Mouse (Mus musculus): ENCODE data around the gene Padi1. TPM values are rescaled to one million over a fixed set of nuclear protein-coding genes. Genes with fewer than 3 reads are reported as not detected.

Padi1 gene
- polyA plus RNA-seq, 1 experiment from 2014 or later, result 0.07 TPM

GRCm38 (mm10) chr4:140815996-140816917 lies 29.3 kb downstream of the Padi1 start:
- 74% methylated on average over 10 of the region's 10 CpGs for WGBS
- peak; percentile 65 for DNase-seq (ENCODE audit: low spot score, missing footprints)
- H3K27ac ChIP-seq (ENCODE audit: low read depth, low read length), result no peak overlapping the region

GRCm38 (mm10) chr4:140815496-140815895 lies 30.1 kb downstream of the Padi1 start:
- Histone ChIP-seq H3K4me1 (ENCODE audit: control insufficient read depth, insufficient read depth, low read length) (0 out of 2 replicates have a peak, but pooled peaks cover 3% of the 10 kb centered on the region), H3K27ac (ENCODE audit: low read depth, low read length) (no peak overlapping the region), H3K36me3 (ENCODE audit: control insufficient read depth, insufficient read depth, low read length) (no peaks in the 10 kb centered on the region), H3K4me3 (ENCODE audit: low read depth, low read length) (no peak overlapping the region), H3K9me3 (ENCODE audit: control insufficient read depth, low read length) (no peaks in the 10 kb centered on the region), H3K9ac (ENCODE audit: low read length) (no peak overlapping the region), H3K27me3 (ENCODE audit: control insufficient read depth, insufficient read depth, low read length) (no peaks in the 10 kb centered on the region; the same call in none of the 2 replicates), H3K4me2 (no peak overlapping the region)
- ATAC-seq (ENCODE audit: low FRiP score) (no peak), DNase-seq (ENCODE audit: low spot score, missing footprints) (no peak)
- 85% methylated on average over 5 of the region's 5 CpGs for WGBS

More at GRCm38 (mm10) chr4:140815996-140816917, 29.3 kb downstream of the Padi1 start:
- H3K4me1 ChIP-seq (ENCODE audit: control insufficient read depth, insufficient read depth, low read length), result 0 out of 2 replicates have a peak, but pooled peaks cover 3% of the 10 kb centered on the region
- no peak for ATAC-seq (ENCODE audit: low FRiP score)
- H3K4me2 ChIP-seq, result no peak overlapping the region
- no peaks in the 10 kb centered on the region; the same call in none of the 2 replicates for H3K27me3 ChIP-seq (ENCODE audit: control insufficient read depth, insufficient read depth, low read length)
- no peak overlapping the region for H3K9ac ChIP-seq (ENCODE audit: low read length)
- H3K4me3 ChIP-seq (ENCODE audit: low read depth, low read length), result no peak overlapping the region
- no peaks in the 10 kb centered on the region for H3K36me3 ChIP-seq (ENCODE audit: control insufficient read depth, insufficient read depth, low read length)
- H3K9me3 ChIP-seq (ENCODE audit: control insufficient read depth, low read length), result no peaks in the 10 kb centered on the region

- H3K9me3 ChIP-seq (ENCODE audit: control insufficient read depth, low read length), result no peaks in the 10 kb centered on the region
- ATAC-seq (ENCODE audit: low FRiP score) (no peak), DNase-seq (ENCODE audit: low spot score, missing footprints) (peak; percentile 90)
- H3K27me3 ChIP-seq (ENCODE audit: control insufficient read depth, insufficient read depth, low read length), result no peaks in the 10 kb centered on the region; the same call in none of the 2 replicates
- H3K4me3 ChIP-seq (ENCODE audit: low read depth, low read length), result peak overlapping the region; percentile 22
- no peak overlapping the region for H3K27ac ChIP-seq (ENCODE audit: low read depth, low read length)
- no peaks in the 10 kb centered on the region for H3K36me3 ChIP-seq (ENCODE audit: control insufficient read depth, insufficient read depth, low read length)
- peak overlapping the region; percentile 27; the same call in 1 of the 2 replicates for H3K9ac ChIP-seq (ENCODE audit: low read length)
- peak overlapping the region; percentile 45 for H3K4me2 ChIP-seq
- H3K4me1 ChIP-seq (ENCODE audit: control insufficient read depth, insufficient read depth, low read length), result 0 out of 2 replicates have a peak, but pooled peaks cover 3% of the 10 kb centered on the region
- 27% methylated on average over 36 of the region's 36 CpGs for WGBS
Observed at GRCm38 (mm10) chr4:140814241-140815225, 31.0 kb downstream of the Padi1 start.

- H3K9ac ChIP-seq (ENCODE audit: low read length), result no peak overlapping the region
- no peaks in the 10 kb centered on the region for H3K36me3 ChIP-seq (ENCODE audit: control insufficient read depth, insufficient read depth, low read length)
- WGBS, result 26% methylated on average over 13 of the region's 13 CpGs
- DNase-seq (ENCODE audit: low spot score, missing footprints), result no peak
- no peak for ATAC-seq (ENCODE audit: low FRiP score)
- H3K4me3 ChIP-seq (ENCODE audit: low read depth, low read length), result peak overlapping the region; percentile 22; the same call in 1 of the 2 replicates
- H3K27ac ChIP-seq (ENCODE audit: low read depth, low read length), result no peak overlapping the region
- no peaks in the 10 kb centered on the region for H3K9me3 ChIP-seq (ENCODE audit: control insufficient read depth, low read length)
- no peaks in the 10 kb centered on the region; the same call in none of the 2 replicates for H3K27me3 ChIP-seq (ENCODE audit: control insufficient read depth, insufficient read depth, low read length)
- peak overlapping the region; percentile 45 for H3K4me2 ChIP-seq
- H3K4me1 ChIP-seq (ENCODE audit: control insufficient read depth, insufficient read depth, low read length), result 0 out of 2 replicates have a peak, but pooled peaks cover 3% of the 10 kb centered on the region
Observed at GRCm38 (mm10) chr4:140813358-140814185, 32.0 kb downstream of the Padi1 start.

- H3K9ac ChIP-seq (ENCODE audit: low read length), result no peak overlapping the region
- no peaks in the 10 kb centered on the region for H3K36me3 ChIP-seq (ENCODE audit: control insufficient read depth, insufficient read depth, low read length)
- no peak for ATAC-seq (ENCODE audit: low FRiP score)
- 40% methylated on average over 11 of the region's 14 CpGs for WGBS
- H3K9me3 ChIP-seq (ENCODE audit: control insufficient read depth, low read length), result no peaks in the 10 kb centered on the region
- H3K4me3 ChIP-seq (ENCODE audit: low read depth, low read length), result no peak overlapping the region
- H3K4me1 ChIP-seq (ENCODE audit: control insufficient read depth, insufficient read depth, low read length), result 0 out of 2 replicates have a peak, but pooled peaks cover 3% of the 10 kb centered on the region
- no peak overlapping the region for H3K4me2 ChIP-seq
- no peaks in the 10 kb centered on the region; the same call in none of the 2 replicates for H3K27me3 ChIP-seq (ENCODE audit: control insufficient read depth, insufficient read depth, low read length)
- no peak for DNase-seq (ENCODE audit: low spot score, missing footprints)
- H3K27ac ChIP-seq (ENCODE audit: low read depth, low read length), result no peak overlapping the region
Observed at GRCm38 (mm10) chr4:140812609-140813008, 33.0 kb downstream of the Padi1 start.

GRCm38 (mm10) chr4:140812191-140812590 lies 33.4 kb downstream of the Padi1 start:
- Histone ChIP-seq H3K9ac (ENCODE audit: low read length) (no peak overlapping the region), H3K4me3 (ENCODE audit: low read depth, low read length) (no peak overlapping the region), H3K9me3 (ENCODE audit: control insufficient read depth, low read length) (no peaks in the 10 kb centered on the region), H3K4me2 (no peak overlapping the region), H3K4me1 (ENCODE audit: control insufficient read depth, insufficient read depth, low read length) (0 out of 2 replicates have a peak, but pooled peaks cover 3% of the 10 kb centered on the region), H3K27ac (ENCODE audit: low read depth, low read length) (no peak overlapping the region), H3K27me3 (ENCODE audit: control insufficient read depth, insufficient read depth, low read length) (no peaks in the 10 kb centered on the region; the same call in none of the 2 replicates), H3K36me3 (ENCODE audit: control insufficient read depth, insufficient read depth, low read length) (no peaks in the 10 kb centered on the region)
- WGBS, result 81% methylated on average over 8 of the region's 8 CpGs
- DNase-seq (ENCODE audit: low spot score, missing footprints) (no peak), ATAC-seq (ENCODE audit: low FRiP score) (no peak)

GRCm38 (mm10) chr4:140810458-140811260 lies 34.9 kb downstream of the Padi1 start, which contains the start of gene Padi3:
Gene Padi3 (minus strand): TSS chr4:140810648.
- no peak within 1 kb of the TSS for H3K4me2 ChIP-seq
- 0 out of 2 replicates have a peak, but pooled peaks cover 3% of the 10 kb centered on the region for H3K4me1 ChIP-seq (ENCODE audit: control insufficient read depth, insufficient read depth, low read length)
- ATAC-seq (ENCODE audit: low FRiP score), result no peak
- H3K27ac ChIP-seq (ENCODE audit: low read depth, low read length), result no peak within 1 kb of the TSS
- no peaks in the 10 kb centered on the region; the same call in none of the 2 replicates for H3K27me3 ChIP-seq (ENCODE audit: control insufficient read depth, insufficient read depth, low read length)
- H3K9me3 ChIP-seq (ENCODE audit: control insufficient read depth, low read length), result no peaks in the 10 kb centered on the region
- WGBS, result 75% methylated on average over 16 of the region's 16 CpGs
- no peaks in the 10 kb centered on the region for H3K36me3 ChIP-seq (ENCODE audit: control insufficient read depth, insufficient read depth, low read length)
- H3K9ac ChIP-seq (ENCODE audit: low read length), result no peak within 1 kb of the TSS
- H3K4me3 ChIP-seq (ENCODE audit: low read depth, low read length), result no peak within 1 kb of the TSS
- no peak for DNase-seq (ENCODE audit: low spot score, missing footprints)

Measured in midbrain, embryonic 11.5 days (tissue).